Mouse (Mus musculus) E14TG2a.4 (cell line): ENCODE data around the gene Nox1.
"Not testable (repeated sequence)": the region's sequence is repeated elsewhere in the genome, so short reads cannot be mapped to it uniquely, and the experiment has no call there.

Source experiments
- CTCF ChIP-seq: conservative IDR thresholded peaks from 2 replicates; pipeline ENCODE4 v1.5.1; 2014; ENCODE audit warnings: low read length
- NANOG ChIP-seq: IDR thresholded peaks from 2 replicates; pipeline ENCODE4 v1.6.1; 2014; ENCODE audit warnings: borderline replicate concordance, low read length, mixed read lengths
- POU5F1 ChIP-seq: IDR thresholded peaks from 2 replicates; pipeline ENCODE4 v1.6.1; 2014; ENCODE audit warnings: low read length, borderline replicate concordance

- not testable (repeated sequence) for TF ChIP-seq CTCF, NANOG, POU5F1
Measured at GRCm38 (mm10) chrX:134187201-134187600, 34.6 kb downstream of the Nox1 start, which contains the start of gene Arl13a.
